Mouse (Mus musculus): ENCODE data around the gene Lix1l. TPM values are rescaled to one million over a fixed set of nuclear protein-coding genes. Genes with fewer than 3 reads are reported as not detected.

Gene Lix1l
- polyA plus RNA-seq, 1 experiment from 2014 or later = 6.7 TPM

DNA sequence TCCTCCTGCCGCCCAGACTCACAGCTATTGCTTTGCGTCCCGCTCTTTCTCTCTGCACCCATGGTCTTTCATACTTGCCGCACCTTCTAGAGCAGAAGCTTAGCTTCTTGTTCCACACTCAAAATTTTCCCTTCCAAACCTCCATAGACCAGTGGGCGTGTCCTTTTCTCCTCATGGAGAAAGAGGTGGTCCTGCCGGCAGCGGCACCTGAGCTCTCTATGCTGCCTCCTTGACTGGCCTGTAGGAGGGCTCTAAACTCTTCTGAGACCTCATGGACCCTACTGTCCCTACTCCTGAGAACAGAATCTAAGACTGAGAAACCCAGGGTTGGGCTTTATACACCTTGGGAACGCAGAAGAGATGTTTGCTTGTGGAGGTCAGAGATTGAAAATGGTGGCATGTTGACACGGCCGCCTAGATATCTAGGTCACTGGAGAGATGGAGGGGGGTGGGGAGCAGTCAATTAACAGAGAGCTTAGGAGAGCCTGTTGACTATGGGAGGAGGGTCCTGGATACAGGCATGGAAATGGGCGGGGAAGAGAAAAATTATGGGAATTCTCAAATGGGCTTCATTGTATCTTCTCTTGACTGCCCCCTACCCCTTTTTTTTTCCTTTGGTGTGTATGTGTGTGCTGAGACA, 30.9 kb upstream of the Lix1l start:
- H3K4me3 ChIP-seq = no peak overlapping the region
- no peaks in the 10 kb centered on the region for H3K27me3 ChIP-seq (replicated peaks)
- no peak overlapping the region for H3K9ac ChIP-seq
- H3K4me2 ChIP-seq (replicated peaks) = no peak overlapping the region
- H3K36me3 ChIP-seq = no peaks in the 10 kb centered on the region
- no peak overlapping the region for H3K27ac ChIP-seq
- no peaks in the 10 kb centered on the region for H3K9me3 ChIP-seq
- H3K4me1 ChIP-seq = no peaks in the 10 kb centered on the region; the same call in 1 of the 2 replicates
- ATAC-seq (ENCODE audit: low FRiP score, low read depth) = no peak
- 89% methylated on average over 11 of the region's 11 CpGs for WGBS

DNA sequence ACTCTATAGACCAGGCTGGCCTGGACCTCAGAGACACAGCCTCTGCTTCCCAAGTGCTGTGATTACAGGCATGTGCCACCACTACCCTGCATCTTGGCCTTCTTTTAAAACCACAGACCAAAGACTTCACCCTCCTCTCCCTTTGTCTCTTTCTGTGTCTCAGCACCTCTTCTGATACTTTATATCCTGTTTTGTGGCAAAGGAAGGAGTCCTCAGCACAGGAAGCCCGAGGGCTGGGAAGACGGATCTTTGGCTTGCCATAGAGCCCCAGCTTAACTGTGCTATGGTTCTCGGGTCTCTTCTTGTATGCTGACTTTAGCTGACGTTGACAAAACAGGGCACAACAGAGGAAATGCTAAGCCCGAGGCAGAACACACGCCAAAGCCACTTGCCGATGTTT, 30.3 kb upstream of the Lix1l start:
- Histone ChIP-seq H3K9me3 (no peaks in the 10 kb centered on the region), H3K27ac (no peak overlapping the region), H3K36me3 (no peaks in the 10 kb centered on the region), H3K4me3 (no peak overlapping the region), H3K9ac (no peak overlapping the region), H3K4me2 (replicated peaks) (no peak overlapping the region), H3K4me1 (no peaks in the 10 kb centered on the region; the same call in 1 of the 2 replicates), H3K27me3 (replicated peaks) (no peaks in the 10 kb centered on the region)
- ATAC-seq (ENCODE audit: low FRiP score, low read depth) = no peak
- 78% methylated on average over 7 of the region's 7 CpGs for WGBS

DNA sequence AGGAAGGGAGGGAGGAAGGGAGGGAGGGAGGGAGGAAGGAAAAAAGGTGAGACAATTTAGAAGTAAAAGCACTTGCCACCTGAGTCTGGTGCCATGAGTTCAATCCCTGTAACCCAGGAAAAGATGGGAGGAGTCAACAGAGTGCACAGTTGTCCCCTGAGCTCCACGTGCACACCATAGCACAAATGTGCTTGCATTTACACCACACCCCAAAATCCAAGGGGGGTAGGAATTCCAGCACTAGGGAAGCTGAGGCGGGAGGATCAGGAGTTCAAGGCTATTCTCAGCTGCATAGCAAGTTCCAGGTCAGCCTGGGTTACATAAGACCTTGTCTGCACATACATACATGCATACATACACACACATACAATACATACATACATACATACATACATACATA, 29.6 kb upstream of the Lix1l start:
- no peaks in the 10 kb centered on the region for H3K27me3 ChIP-seq (replicated peaks)
- peaks cover 3% of the 10 kb centered on the region for H3K4me1 ChIP-seq
- no peak for ATAC-seq (ENCODE audit: low FRiP score, low read depth)
- H3K9ac ChIP-seq = no peak overlapping the region
- 73% methylated on average over 2 of the region's 2 CpGs for WGBS
- H3K4me2 ChIP-seq (replicated peaks) = no peak overlapping the region
- H3K27ac ChIP-seq = no peak overlapping the region
- H3K9me3 ChIP-seq = no peaks in the 10 kb centered on the region
- no peaks in the 10 kb centered on the region for H3K36me3 ChIP-seq
- no peak overlapping the region for H3K4me3 ChIP-seq

DNA sequence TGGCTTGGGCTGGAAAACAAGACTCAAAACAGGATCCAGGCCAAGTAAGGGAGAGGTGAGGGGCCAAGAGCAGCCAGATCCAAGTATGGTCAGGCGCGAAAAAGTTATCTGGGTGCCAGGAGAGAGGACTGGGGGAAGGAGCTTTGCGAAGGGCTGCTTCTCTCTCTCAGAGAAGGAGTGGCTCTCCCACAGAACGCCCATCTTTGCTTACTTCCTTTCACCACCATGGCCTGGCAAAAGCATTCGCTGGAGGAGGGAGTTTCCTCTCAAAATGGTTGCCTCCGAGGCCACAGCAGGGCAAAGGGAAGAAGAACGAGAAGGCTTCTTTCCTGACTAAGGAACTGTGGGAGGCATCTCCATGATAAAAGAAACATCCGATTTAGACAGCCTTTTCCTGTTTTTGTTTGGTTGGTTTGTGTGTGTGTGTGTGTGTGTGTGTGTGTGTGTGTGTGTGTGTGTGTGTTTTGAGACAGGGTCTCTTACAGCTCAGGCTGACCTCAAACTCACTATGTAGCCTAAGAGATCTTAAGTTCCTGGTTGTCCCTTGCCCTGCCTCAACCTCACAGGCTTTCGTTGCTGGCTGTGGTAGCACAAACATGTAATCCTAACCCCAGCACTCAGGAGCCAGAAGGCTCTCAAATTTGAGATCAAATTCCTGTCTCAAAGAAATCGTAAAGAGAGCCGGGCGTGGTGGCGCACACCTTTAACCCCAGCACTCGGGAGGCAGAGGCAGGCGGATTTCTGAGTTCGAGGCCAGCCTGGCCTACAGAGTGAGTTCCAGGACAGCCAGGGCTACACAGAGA, 28.9 kb upstream of the Lix1l start:
- Histone ChIP-seq H3K36me3 (no peaks in the 10 kb centered on the region), H3K27me3 (replicated peaks) (no peaks in the 10 kb centered on the region), H3K27ac (no peak overlapping the region), H3K9ac (no peak overlapping the region), H3K4me3 (no peak overlapping the region), H3K4me2 (replicated peaks) (no peak overlapping the region), H3K9me3 (no peaks in the 10 kb centered on the region), H3K4me1 (peaks cover 9% of the 10 kb centered on the region)
- ATAC-seq (ENCODE audit: low FRiP score, low read depth) = no peak
- WGBS = 84% methylated on average over 16 of the region's 16 CpGs

DNA sequence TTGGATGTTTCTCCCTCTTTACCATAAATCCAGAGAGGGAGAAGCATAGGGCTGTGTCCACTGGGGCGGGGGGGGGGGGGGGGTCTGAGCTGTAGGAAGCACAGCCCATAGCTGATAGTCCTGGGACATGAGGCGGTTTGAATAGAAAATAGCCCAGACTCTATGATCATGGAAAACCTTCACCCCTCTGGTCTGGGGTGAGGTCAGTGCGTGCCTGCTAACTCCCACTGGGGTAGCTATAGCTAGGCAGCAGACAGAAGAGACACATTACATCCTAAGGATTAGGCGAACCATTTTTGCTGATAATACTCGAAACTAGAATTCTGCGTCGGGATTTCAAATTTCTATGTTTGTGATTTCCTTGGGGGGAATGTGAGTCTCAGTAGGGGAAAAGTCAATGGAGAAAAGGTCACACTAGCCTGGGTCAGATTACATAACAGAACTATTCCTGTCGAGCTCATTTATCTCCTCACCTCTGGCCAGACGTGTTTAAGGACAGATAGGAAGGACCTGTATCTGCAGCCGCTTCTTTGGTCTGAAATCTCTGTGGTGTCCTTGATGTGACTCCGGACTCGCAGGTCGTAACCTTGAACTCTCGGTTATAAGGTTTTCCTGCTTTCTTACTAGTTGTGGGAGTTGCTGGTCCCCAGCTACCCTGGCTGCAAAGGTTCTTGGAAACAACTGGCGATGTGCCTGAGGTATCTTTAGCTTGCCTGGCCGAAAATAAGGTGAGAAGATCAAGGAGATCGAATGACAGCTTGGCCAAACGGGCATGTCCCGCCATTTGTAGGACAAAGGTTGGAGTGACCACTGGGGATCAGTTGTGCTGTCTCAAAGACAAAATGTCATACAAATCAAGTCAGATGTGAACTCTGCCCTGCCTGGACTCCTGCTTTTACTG, 27.1 kb upstream of the Lix1l start:
- H3K27ac ChIP-seq = no peak overlapping the region
- ATAC-seq (ENCODE audit: low FRiP score, low read depth) = no peak
- no peak overlapping the region for H3K4me3 ChIP-seq
- 83% methylated on average over 19 of the region's 19 CpGs for WGBS
- H3K4me1 ChIP-seq = peaks cover 16% of the 10 kb centered on the region
- no peak overlapping the region for H3K4me2 ChIP-seq (replicated peaks)
- no peaks in the 10 kb centered on the region for H3K9me3 ChIP-seq
- no peaks in the 10 kb centered on the region for H3K36me3 ChIP-seq
- H3K27me3 ChIP-seq (replicated peaks) = no peaks in the 10 kb centered on the region
- H3K9ac ChIP-seq = no peak overlapping the region

DNA sequence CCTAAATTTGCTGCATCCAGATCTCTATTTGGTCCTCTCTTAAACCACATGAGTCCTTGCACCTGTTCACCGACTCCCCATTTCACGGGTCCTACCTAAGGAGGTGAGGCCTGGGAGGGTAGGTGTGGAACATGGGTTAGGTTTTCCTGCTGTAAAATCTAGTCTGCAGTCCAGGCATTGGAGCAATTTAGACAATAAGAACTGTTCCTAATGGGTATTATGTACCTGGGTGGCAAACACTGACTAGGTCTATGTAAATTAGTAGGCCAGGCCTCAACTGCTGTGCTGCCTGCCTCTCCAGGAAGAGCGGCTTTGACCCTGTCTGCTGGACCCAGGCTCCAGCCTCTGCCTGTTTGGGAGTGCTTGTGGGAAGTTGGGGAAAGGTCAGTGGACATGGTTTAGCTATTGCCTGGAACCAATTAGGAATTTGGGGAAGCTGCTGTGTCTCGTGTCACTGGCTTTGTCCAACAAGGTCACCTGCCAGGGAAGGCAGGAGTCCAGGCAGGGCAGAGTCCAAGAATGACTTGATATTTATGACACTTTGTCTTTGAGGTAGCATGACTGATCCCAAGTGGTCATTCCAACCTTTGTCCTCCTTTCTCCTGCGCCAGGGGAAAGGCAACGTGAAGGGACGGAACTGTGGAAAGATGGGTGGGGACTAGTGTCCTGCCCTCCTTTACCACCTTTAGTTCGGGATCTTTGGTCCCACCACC, 25.5 kb upstream of the Lix1l start:
- H3K36me3 ChIP-seq = no peaks in the 10 kb centered on the region
- H3K27ac ChIP-seq = no peak overlapping the region
- H3K4me1 ChIP-seq = peaks cover 17% of the 10 kb centered on the region
- H3K4me2 ChIP-seq (replicated peaks) = no peak overlapping the region
- no peaks in the 10 kb centered on the region for H3K9me3 ChIP-seq
- H3K27me3 ChIP-seq (replicated peaks) = no peaks in the 10 kb centered on the region
- no peak overlapping the region for H3K9ac ChIP-seq
- ATAC-seq (ENCODE audit: low FRiP score, low read depth) = no peak
- 65% methylated on average over 8 of the region's 8 CpGs for WGBS
- H3K4me3 ChIP-seq = no peak overlapping the region

DNA sequence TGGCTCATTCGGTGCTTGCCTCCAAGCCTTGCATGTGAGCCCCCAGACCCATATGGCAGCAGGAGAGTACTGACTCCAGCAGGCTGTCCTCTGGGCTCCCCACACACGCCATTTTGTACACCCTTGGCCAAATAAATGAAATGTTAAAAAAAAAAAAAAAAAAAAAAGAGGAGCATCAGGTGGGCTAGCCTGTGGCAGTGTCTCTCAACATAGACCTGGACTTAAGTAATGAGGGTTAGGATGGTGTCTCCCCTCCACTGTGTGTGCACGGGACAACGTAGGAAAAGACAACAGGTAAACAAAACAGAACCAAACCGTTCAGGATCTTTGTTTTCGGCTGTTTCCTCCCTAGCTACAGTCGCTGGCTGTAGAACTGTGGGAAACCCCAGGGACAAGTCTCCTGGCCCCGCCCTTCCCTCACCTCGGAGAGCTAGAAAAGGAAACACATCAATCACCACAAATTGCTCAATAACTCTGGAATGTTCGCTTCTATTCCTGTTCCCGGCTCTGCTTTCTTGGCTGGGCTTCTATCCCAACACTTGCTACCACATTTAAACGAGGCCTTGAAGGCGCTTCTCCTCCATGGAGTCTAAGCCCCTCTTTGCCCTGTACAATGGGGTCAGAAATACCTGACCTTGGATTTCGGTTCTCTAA, 24.8 kb upstream of the Lix1l start:
- H3K4me3 ChIP-seq = no peak overlapping the region; the same call in 1 of the 2 replicates

DNA sequence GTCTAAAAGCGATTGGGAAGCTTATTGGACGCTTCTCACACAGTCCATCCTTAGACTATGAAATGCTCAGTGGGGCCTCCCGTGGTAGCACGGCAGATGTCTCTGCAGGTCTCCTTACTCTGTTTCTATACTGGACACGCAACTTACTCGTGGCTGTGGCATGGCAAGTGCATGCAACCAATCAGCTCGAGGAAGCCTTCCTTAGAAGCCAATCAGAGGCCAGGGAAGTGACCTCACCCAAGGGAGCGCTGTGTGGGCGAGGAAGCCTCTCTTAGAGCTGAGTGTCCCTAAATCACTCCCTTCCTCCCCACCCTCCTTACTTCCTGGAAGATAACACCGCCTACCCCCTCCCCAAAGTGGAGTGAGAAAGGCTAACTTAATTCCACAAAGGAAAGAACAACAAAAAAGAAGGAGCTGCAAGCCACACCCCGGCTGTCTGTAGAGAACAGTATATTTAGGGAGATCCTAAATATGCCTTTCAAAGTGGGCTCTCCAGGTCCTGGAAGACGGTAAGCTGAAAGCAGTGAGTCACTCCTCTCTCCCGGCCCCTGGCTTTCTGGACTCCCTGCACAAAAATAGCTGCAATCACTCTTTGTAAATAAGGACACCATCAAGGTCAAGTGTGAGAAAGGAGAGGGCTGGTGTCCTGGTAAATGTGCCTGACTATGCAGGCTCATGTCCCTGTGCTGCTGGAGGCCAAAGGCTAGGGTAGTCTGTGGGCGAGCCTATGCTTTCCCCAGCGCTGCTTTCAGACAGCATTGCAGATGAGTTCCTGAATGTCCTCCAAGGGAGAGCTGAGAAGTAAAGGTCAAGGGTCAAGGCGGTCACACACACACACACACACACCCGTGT, 24.0 kb upstream of the Lix1l start, which contains the start of gene Gm16253:
TSS of gene Gm16253 (plus strand) at position 295 of the 852 bp plus-strand sequence.
- peak within 1 kb of the TSS; percentile 47 for H3K4me2 ChIP-seq (replicated peaks)
- peak within 1 kb of the TSS; percentile 39 for H3K27ac ChIP-seq
- peak; percentile 89 for ATAC-seq (ENCODE audit: low FRiP score, low read depth)
- H3K9me3 ChIP-seq = no peaks in the 10 kb centered on the region
- no peaks in the 10 kb centered on the region for H3K36me3 ChIP-seq
- WGBS = 19% methylated on average over 17 of the region's 17 CpGs
- no peak within 1 kb of the TSS; the same call in 1 of the 2 replicates for H3K4me3 ChIP-seq
- peaks cover 23% of the 10 kb centered on the region for H3K4me1 ChIP-seq
- H3K9ac ChIP-seq = no peak within 1 kb of the TSS
- H3K27me3 ChIP-seq (replicated peaks) = peaks cover 7% of the 10 kb centered on the region; the same call in 1 of the 2 replicates

More for the DNA sequence above, 24.8 kb upstream of the Lix1l start:
- Histone ChIP-seq H3K4me2 (replicated peaks) (peak overlapping the region; percentile 47), H3K9ac (no peak overlapping the region), H3K4me1 (peaks cover 23% of the 10 kb centered on the region), H3K27ac (0 out of 2 replicates have a peak overlapping the region, but pooled peaks have one; percentile 8), H3K27me3 (replicated peaks) (no peaks in the 10 kb centered on the region), H3K9me3 (no peaks in the 10 kb centered on the region), H3K36me3 (no peaks in the 10 kb centered on the region)
- WGBS = 47% methylated on average over 14 of the region's 14 CpGs
- ATAC-seq (ENCODE audit: low FRiP score, low read depth) = peak; percentile 17; the same call in 1 of the 2 replicates

DNA sequence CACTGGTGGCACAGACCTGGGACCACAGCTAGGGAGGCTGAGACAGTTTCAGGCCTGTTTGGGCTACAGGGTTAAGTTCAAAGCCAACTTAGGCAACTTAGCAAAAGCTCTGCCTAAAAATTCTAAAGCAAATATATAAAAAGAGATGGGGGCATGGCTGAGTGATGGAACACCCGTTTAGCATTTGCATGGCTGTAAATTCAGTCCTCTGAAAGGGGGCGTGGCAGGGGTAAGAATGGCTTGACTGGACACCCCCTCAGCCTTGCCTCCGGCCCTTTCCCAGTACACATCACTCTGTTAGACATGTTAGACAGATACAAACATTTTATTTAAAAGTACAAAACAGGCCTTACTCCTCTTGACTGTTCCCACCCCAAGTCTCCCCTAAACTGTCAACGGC, 23.4 kb upstream of the Lix1l start:
- Histone ChIP-seq H3K9me3 (no peaks in the 10 kb centered on the region), H3K4me3 (no peak overlapping the region), H3K9ac (no peak overlapping the region), H3K27me3 (replicated peaks) (peaks cover 8% of the 10 kb centered on the region; the same call in 1 of the 2 replicates), H3K27ac (peak overlapping the region; percentile 39; the same call in 1 of the 2 replicates), H3K4me2 (replicated peaks) (peak overlapping the region; percentile 47; the same call in 1 of the 2 replicates), H3K36me3 (no peaks in the 10 kb centered on the region), H3K4me1 (peaks cover 23% of the 10 kb centered on the region)
- ATAC-seq (ENCODE audit: low FRiP score, low read depth) = no peak
- 50% methylated on average over 4 of the region's 4 CpGs for WGBS

DNA sequence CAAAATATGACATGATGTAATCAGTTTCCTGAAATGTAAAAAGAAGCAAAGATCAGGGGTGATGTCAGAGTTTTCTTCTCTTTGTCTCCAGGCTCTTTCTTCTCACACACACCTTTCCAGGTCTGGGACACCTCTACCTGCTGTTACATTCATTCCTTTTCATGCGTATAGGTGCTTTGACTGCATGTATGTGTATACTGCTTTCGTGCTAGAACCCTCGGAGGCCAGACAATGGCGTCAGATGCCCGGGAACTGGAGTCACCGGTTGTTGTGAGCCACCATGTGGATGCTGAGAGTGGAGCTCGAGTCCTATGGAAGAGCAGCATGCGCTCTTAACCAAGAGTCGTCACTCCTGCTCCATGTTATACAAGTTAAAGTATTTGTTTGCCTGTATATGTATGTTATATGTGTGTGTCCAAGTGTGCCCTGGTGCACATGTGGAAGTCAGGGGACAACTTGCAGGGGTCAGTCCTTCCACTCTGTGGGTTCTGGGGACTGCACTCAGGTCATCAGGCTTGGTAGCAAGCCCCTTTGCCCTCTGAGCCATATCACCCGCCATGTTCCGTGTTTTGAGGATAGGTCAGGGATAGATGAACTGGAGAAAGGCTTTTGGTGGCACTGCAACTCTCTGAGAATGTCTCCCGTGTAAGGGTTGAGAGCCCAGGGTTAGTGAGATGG, 22.2 kb upstream of the Lix1l start:
- H3K4me3 ChIP-seq = no peak overlapping the region
- no peak for ATAC-seq (ENCODE audit: low FRiP score, low read depth)
- H3K27me3 ChIP-seq (replicated peaks) = peaks cover 8% of the 10 kb centered on the region; the same call in 1 of the 2 replicates
- H3K36me3 ChIP-seq = no peaks in the 10 kb centered on the region
- no peak overlapping the region for H3K9ac ChIP-seq
- no peak overlapping the region for H3K4me2 ChIP-seq (replicated peaks)
- no peaks in the 10 kb centered on the region for H3K9me3 ChIP-seq
- H3K4me1 ChIP-seq = peaks cover 23% of the 10 kb centered on the region
- whole genome bisulfite sequencing = 78% methylated on average over 12 of the region's 12 CpGs
- H3K27ac ChIP-seq = no peak overlapping the region

Data from neural tube, embryonic 12.5 days (tissue).